Mouse (Mus musculus) spleen, adult 2 months (tissue): Measurements from ENCODE around the gene Use1.

Experiments used
- CTCF ChIP-seq: fragments of 200-500 bp; IDR thresholded peaks from 2 replicates; pipeline ENCODE4 v1.5.1; 2011; ENCODE audit warnings: mild to moderate bottlenecking, inconsistent platforms; ENCODE audit not compliant: insufficient read depth, insufficient read length, insufficient replicate concordance; ENCODE audit errors: extremely low read depth
- POLR2A ChIP-seq: fragments of 200-500 bp; IDR thresholded peaks from 2 replicates; pipeline ENCODE4 v1.6.1; 2011; ENCODE audit warnings: low read depth, low read length, inconsistent platforms

GRCm38 (mm10) chr8:71375581-71376422, 9.2 kb downstream of the Use1 start:
- TF ChIP-seq CTCF = no peak
- no peak for TF ChIP-seq POLR2A
